Mouse (Mus musculus) heart, postnatal 10 days (tissue): ENCODE results near the gene Hinfp. TPM values are rescaled to one million over a fixed set of nuclear protein-coding genes. Genes with fewer than 3 reads are reported as not detected.
"Not testable (repeated sequence)": the region's sequence is repeated elsewhere in the genome, so short reads cannot be mapped to it uniquely, and the experiment has no call there.

ENCODE experiments used
- DNase-seq, 2 experiments: peaks; one replicate each; pipeline ENCODE4 v3.0.0; 2021
- intact Hi-C: fragments of 180-260 bp; cut with DNase I; formaldehyde crosslinking; loops from one replicate; pipeline ENCODE4 v1.15.1; 2025
- total RNA-seq, 2 experiments: library from RNA; stranded (reverse); gene quantifications; 2 replicates each; pipeline ENCODE4 v1.2.3; 2021

Hinfp gene
- total RNA-seq, 2 experiments from 2014 or later, result 10.0 to 11.1 TPM

GRCm38 (mm10) chr9:44314257-44314547, 8.7 kb upstream of the Hinfp start:
- no peak for DNase-seq
- intact Hi-C loops, result no loop called here

DNA sequence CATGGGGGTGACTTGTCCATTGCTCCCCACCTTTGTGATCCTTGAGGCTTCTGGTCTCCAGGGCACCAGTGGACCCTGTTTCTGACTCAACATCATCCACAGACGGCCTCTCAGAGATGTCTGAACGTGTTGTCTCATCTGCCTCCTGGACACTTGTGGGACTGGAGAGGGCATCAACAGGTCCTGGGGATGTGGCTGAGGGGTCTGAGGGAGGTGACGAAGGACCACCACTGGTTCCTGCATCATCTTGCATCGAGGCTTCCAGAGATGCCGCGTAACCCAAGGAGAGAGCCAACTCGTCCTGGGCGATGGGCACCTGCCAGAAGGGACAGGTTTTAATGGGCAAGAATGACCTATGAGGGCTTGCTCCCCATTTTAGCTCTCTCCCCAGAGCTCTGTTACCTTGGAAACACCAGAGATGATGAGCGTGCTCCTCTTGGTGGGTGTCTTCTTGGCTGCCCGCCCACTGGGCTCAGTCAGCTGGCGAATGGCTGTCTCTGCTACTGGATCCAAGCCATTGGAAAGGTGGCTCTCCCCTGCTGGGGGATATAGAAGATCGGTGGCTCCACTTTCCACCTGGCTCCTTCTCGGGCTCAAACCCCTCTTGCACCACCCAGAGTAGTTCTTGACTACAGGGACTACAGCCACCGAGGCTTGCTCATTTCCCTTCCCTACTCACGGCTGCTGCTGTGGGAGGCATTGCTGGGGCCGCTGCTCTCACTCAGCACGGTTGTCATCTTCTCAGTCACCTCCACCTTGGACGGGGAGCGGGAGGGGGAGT, 8.2 kb upstream of the Hinfp start:
- intact Hi-C loops, result no loop called here
- DNase-seq, result no peak

- DNase-seq, result peak; percentile 43 to 52
- intact Hi-C loops, result no loop called here
Observed at GRCm38 (mm10) chr9:44311136-44312134, 6.0 kb upstream of the Hinfp start.

DNA sequence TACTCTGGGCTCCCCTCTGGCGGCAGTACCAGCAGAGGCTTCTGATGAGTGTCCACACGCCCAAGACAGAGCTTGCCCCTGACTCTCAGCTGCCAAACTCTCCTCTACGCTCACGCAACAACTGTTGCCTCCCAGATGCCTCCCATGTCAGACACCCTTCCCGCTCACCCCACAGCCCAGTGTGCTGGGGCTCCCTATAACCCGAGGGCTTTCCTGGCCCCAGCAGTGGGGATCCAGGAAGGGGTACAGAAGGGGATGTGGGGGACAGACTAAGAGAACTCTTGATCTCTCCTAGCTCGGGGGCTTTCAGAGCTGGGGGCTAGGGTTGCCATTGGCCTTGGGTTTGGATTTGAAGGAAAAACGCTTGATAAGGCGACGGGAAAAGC, 5.3 kb upstream of the Hinfp start:
- DNase-seq, result no peak
- intact Hi-C loops, result no loop called here

DNA sequence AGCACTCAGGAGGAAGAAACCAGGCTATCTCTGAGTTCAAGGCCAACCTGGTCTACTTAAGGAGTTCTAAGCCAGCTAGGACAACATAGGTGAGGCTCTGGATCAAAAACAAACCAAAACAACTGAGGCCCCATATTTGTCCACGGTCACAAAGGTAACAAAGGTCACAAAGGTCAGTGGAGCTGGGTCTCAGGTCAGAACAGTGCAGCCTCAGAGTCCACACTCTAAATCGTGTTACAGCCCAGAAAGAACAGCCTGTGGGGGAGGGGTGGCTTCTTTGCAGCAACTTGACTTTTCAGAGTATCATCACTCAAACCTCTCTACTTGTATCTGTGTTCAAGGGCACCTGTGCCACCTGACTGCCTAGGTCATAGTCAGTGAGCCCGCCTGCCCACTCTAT, 4.3 kb upstream of the Hinfp start:
- no peak for DNase-seq
- intact Hi-C loops, result no loop called here

GRCm38 (mm10) chr9:44307248-44307647, 1.8 kb upstream of the Hinfp start:
- DNase-seq, result no peak
- intact Hi-C loops, result no loop called here

DNA sequence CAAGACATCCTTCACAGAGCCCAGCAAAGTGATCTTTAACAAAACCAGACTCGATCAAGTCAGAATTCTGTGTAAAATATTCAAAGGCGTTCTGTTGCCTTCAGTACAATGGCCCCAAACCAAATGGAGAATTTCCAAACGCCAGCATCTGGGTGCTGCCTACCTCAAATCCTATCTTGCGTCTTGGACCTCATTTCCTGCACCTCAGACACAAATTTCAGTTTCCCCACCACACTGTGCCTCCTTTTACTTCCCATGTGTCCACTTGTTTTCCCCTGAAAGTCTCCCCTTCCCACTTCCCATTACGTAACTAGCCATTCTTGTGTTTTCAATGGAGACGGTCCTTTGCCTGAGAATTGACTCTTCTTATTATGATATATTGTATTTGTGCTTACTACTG, 1.1 kb upstream of the Hinfp start:
- DNase-seq, result no peak
- intact Hi-C loops, result no loop called here

- DNase-seq, intact Hi-C loops: not testable (repeated sequence)
Observed at GRCm38 (mm10) chr9:44300001-44300400, 5.5 kb downstream of the Hinfp start.

DNA sequence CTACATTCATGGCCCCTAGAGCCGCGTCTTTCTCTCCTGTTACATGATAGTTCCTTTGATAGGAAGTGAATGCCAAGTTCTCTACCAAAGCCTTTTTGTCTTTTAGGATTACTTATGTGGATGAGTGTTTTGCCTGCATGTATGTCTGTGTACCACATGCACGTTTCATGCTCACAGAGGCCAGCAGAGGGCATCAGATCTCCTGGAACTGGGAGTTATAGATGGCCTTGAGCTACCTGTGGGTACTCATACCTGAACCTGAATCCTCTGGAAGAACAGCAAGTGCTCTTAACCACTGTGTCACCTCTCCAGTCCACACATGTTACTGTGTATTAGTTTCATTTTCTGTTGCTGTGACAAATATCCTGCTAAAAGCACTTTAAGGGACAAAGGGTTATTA, 13.0 kb downstream of the Hinfp start:
- intact Hi-C loops, result loop anchor here (5.0 kb wide), 3 partner anchors 50 to 100 kb away; partner anchors contain the start of gene Hmbs
- peak; percentile 44 to 45 for DNase-seq

DNA sequence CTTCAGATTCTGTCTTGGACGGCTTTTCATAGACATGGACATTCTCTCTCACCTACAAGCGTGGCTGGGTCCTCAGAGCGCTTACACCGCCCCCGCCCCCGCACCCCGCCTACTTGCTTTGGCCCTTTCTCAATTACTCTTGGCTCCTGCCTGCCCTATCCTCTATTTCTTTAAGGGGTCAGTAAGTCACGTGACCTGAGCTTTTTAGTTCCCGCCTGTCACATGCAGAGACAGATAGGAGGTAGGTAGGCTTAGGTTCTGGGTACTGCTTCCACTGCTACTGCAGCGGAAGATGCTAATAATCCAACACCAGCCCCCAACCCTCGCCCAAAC, 16.5 kb downstream of the Hinfp start:
- DNase-seq, result no peak
- intact Hi-C loops, result no loop called here

DNA sequence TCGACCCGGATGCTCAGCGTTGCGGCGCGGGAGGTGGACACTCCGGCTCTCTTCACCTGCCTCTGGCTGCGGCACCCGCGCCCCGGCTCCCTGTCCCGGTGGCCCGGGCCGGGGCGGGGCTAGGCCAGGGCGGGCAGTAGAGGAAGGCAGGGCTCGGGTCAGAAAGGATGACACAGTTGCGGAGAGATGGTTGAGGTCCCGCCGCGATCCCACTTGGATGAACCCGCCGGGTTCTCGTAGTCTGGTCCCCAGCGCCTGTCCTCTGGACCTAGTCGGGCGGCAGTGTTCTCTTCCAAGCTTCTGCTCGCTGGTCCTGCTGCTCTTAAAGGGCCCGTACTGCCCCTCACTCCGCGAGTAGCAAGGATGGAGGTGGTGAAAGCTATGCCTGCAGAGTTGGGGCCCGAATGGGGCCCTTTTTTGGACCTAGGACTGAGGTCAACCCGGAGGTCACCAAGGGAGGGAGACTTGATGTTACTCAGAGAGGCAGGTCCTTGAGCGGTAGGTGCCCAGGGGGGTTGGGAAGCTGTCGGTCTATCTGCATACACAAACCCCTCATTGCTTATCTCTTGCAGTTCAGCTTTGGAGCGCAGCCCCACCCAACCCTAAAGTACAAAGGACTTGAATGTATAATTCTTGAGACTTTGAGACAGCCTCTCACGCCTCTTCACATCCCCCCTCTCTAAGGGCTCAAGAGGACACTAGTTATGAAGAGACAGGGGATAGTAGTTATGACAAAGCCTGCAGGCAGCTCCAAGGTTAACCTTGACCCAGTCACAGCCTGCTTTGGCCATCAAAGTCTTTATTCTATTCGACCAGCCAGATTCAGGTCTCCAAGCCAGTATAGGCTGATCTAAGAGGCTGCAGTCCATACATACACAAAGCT, 17.2 kb downstream of the Hinfp start, which contains the start of gene Abcg4:
TSS of gene Abcg4 (minus strand) at position 540 of the 883 bp plus-strand sequence.
- intact Hi-C loops, result no loop called here
- DNase-seq, result peak; percentile 36 to 43

DNA sequence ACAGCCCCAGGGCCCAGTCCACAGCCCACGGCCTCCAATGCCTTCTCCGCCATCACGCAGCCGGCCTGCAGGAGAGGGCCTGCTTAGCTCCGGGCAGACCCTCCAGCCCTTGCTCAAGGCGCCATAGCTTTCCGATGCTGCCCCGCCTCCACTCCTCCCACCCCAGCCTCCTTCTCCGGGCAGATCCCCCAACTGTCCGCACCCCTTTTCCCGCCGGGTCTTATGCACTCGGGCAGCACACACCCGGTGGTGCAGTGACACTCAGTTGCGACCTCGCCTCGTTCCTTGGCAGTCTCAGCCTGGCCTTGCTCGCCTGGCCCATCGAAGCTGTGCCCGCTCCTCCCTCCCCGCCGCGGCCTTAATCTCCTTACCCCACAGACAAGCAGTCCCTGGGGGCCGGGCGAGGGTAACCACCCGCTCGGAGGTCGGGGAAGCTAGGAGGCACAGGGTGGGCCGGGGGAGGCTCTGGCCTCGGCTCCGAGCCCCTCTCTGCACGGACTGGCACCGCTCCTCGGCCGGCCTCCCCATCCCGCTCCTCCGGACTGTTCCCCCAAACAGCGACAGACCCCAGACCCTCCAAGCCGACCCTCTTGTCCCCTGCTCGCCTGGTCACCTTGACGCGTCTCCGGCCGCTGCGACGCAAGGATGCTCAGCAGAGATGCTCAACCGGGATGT, 17.9 kb downstream of the Hinfp start:
- DNase-seq, result no peak
- intact Hi-C loops, result no loop called here

DNA sequence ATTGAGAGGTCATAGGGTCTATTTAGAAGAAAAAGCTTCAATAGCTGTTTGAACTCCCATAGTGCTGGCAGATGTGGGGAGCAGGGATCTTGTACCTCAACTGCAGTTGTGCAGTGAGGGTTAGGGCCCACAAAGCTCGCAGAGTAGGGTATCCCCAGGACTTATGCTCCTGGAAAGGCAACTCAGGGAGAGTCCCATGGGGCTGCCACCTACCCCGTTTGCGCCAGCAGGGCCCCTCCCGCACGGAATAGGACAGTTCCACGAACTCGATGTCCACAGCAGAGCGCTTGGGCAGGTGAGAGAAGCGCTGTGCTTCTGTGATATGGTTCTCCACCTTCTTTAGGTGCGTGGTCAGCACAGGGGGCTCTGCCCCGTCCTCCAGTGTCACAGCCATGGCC, 18.5 kb downstream of the Hinfp start:
- intact Hi-C loops, result no loop called here

DNA sequence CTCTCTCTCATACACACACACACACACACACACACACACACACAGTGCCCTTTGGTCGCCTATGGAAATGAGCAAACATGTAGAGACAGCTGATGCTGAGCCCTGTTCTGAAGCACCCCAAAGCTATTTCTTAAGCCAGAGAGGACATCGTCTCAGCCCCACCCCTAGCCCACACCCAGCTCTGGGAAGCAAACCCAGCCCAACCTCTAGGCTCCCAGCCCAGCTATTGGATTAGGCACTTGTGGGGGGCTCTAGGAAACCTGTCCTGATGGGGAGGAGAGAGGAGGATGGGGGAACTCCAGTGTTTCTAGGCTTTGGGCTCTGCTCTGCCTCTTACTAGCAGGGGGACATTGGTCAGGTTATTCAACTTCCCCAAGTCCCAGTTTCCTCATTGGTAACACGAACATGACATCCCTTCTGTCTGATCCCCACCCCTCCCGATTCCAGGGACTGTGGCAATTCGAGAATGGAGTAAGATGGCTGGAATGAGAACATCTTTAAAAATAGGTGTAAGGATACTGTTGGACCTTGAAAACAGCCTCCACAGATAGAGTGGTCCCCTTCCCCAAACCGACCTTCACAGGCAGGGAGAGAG, 19.1 kb downstream of the Hinfp start:
- no peak for DNase-seq
- intact Hi-C loops, result no loop called here

More for the DNA sequence above, 18.5 kb downstream of the Hinfp start:
- DNase-seq, result no peak

DNA sequence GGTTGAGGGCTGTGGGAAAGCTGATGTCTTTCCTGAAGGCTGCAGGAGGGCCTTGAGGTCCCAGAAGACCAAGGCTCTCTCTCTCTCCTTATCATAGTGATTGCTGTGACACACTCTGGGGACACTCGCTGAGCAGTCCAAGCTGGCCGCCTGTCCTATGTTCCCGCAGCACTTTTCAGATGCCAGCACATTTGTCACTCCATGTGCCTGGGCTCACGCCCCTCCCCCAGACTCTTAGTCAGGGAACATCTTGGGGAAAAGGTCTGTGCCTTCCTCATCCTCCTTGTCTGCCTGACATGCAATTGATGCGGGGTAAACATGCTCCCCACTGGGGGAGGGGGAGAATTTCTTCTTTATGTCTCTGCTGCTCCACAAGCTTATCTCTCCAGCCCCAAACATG, 22.3 kb downstream of the Hinfp start:
- DNase-seq, result peak in 1 of 2 experiments; percentile 27
- intact Hi-C loops, result no loop called here

DNA sequence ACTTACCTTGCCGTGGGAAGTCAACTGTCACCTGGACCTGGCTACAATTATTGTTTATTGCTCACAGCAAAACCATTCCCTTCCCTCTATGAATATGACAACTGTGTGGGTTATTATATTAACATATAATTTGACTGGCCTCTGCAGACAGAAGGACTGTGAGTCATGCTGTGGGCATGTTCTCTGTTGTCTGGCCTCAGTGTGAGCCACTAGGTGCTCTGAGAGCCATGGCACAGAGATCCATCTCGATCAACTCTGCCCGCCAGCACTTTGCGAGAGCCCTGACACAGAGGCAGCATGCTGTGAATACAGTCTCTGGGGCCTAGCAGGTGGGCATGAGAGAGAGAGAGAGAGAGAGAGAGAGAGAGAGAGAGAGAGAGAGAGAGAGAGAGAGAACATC, 35.5 kb downstream of the Hinfp start:
- no peak for DNase-seq
- intact Hi-C loops, result loop anchor here (2.0 kb wide), 1 partner anchor 19 kb away; the partner anchor contains the start of gene Pdzd3

DNA sequence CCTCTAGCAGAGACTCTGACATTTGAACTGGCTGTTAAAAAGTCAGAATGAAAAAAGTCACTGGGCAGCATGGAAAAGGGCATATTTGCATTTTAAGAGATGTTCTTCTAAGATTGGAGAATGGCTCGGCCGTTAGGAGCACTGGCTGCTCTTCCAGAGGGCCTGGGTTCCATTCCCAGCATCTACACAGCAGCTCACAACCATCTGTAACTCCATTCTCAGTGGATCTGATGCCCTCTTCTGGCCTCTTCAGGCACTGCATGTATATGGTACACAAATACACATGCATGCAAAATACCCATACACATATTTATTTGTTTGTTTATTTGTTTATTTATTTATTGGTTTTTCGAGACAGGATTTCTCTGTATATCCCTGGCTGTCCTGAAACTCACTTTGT, 36.4 kb downstream of the Hinfp start:
- intact Hi-C loops, result loop anchor here (2.0 kb wide), 1 partner anchor 18 kb away; the partner anchor contains the start of gene Pdzd3
- DNase-seq, result peak in 1 of 2 experiments; percentile 49

GRCm38 (mm10) chr9:44268432-44268831, 37.0 kb downstream of the Hinfp start, which contains the start of gene Nlrx1:
Gene Nlrx1 (minus strand): TSS chr9:44268599.
- intact Hi-C loops, result loop anchor here (1.0 to 2.0 kb wide), 2 partner anchors 18 to 36 kb away; partner anchors contain the start of gene Pdzd3
- no peak for DNase-seq

DNA sequence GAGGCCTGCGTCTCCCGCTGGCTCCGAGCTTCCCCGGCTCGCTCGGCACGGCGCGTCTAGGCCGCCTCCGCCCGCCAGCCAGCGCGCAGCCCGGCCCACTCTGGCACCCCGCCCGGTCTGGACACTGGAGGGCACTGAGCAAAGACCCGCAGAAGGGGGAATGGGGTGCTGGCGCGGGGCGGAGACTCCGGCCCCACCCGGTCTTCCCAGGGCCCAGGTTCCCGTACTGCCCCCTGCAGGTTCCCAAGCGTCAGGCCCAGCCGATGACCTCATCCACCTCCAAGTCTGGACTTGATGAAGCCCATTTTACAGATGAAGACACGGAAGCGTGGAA, 37.5 kb downstream of the Hinfp start:
- peak; percentile 91 to 94 for DNase-seq
- intact Hi-C loops, result loop anchor here (1.0 to 2.0 kb wide), 2 partner anchors 17 to 36 kb away; partner anchors contain the start of gene Pdzd3
